Mouse (Mus musculus) liver, embryonic 12.5 days (tissue): ENCODE results near the gene Syt15. TPM values are rescaled to one million over a fixed set of nuclear protein-coding genes. Genes with fewer than 3 reads are reported as not detected.

Experiments used
- ATAC-seq: fragments of 200-750 bp; cut with Nextera tagmentation; 2 replicates; pipeline ENCODE4 v1.8.0; 2017; ENCODE audit warnings: moderate number of reproducible peaks, mild to moderate bottlenecking, moderate library complexity
- H3K27ac ChIP-seq: fragments of 300-500 bp; sonication (generic); 2 replicates; pipeline ENCODE4 v1.5.1; 2016; ENCODE audit warnings: mild to moderate bottlenecking
- H3K27me3 ChIP-seq: fragments of 300-500 bp; sonication (generic); replicated peaks from 2 replicates; pipeline ENCODE4 v1.6.1; 2016; ENCODE audit warnings: mild to moderate bottlenecking, moderate library complexity
- H3K36me3 ChIP-seq: fragments of 300-500 bp; sonication (generic); 2 replicates; pipeline ENCODE4 v1.6.1; 2016; ENCODE audit warnings: mild to moderate bottlenecking, moderate library complexity
- H3K4me1 ChIP-seq: fragments of 300-500 bp; sonication (generic); 2 replicates; pipeline ENCODE4 v1.6.1; 2016
- H3K4me2 ChIP-seq: fragments of 300-500 bp; sonication (generic); 2 replicates; pipeline ENCODE4 v1.6.1; 2016; ENCODE audit warnings: mild to moderate bottlenecking, moderate library complexity
- H3K4me3 ChIP-seq: fragments of 300-500 bp; sonication (generic); 2 replicates; pipeline ENCODE4 v1.5.1; 2016; ENCODE audit warnings: mild to moderate bottlenecking, moderate library complexity
- H3K9ac ChIP-seq: fragments of 300-500 bp; sonication (generic); 2 replicates; pipeline ENCODE4 v1.6.1; 2016; ENCODE audit warnings: mild to moderate bottlenecking, moderate library complexity
- H3K9me3 ChIP-seq: fragments of 300-500 bp; sonication (generic); replicated peaks from 2 replicates; pipeline ENCODE4 v1.6.1; 2016; ENCODE audit warnings: mild to moderate bottlenecking, moderate library complexity
- WGBS: fragments of 180-500 bp; shearing (Covaris S2); methylation state at CpG from one replicate; pipeline ENCODE4 v1.1.7; 2016; ENCODE audit not compliant: insufficient replicate concordance; 5-methylcytosine and 5-hydroxymethylcytosine counted together
- polyA plus RNA-seq: library from polyadenylated mRNA; unstranded; fragments of >200 nt; fragmentation: Nextera tagmentation; extraction: Ambion mirVana; gene quantifications from 2 replicates; pipeline ENCODE4 v1.2.1, GENCODE M21; 2016

Syt15 gene
- polyA plus RNA-seq, 1 experiment from 2014 or later, result 0.44 TPM

- peaks cover 8% of the 10 kb centered on the region; the same call in 1 of the 2 replicates for H3K27me3 ChIP-seq
- ATAC-seq, result no peak
- no peak overlapping the region for H3K9ac ChIP-seq
- WGBS, result 51% methylated on average over 2 of the region's 2 CpGs
- no peak overlapping the region for H3K4me2 ChIP-seq
- H3K4me3 ChIP-seq, result no peak overlapping the region
- no peak overlapping the region for H3K27ac ChIP-seq
- H3K4me1 ChIP-seq, result no peaks in the 10 kb centered on the region
- no peaks in the 10 kb centered on the region for H3K9me3 ChIP-seq
- H3K36me3 ChIP-seq, result no peaks in the 10 kb centered on the region
Measured at GRCm38 (mm10) chr14:34208651-34209050, 10.7 kb upstream of the Syt15 start.

GRCm38 (mm10) chr14:34209080-34209479 lies 10.3 kb upstream of the Syt15 start:
- ATAC-seq, result no peak
- Histone ChIP-seq H3K4me3 (no peak overlapping the region), H3K27me3 (peaks cover 5% of the 10 kb centered on the region; the same call in 1 of the 2 replicates), H3K36me3 (no peaks in the 10 kb centered on the region), H3K4me2 (no peak overlapping the region), H3K9ac (no peak overlapping the region), H3K27ac (no peak overlapping the region), H3K4me1 (no peaks in the 10 kb centered on the region), H3K9me3 (no peaks in the 10 kb centered on the region)
- 53% methylated on average over 4 of the region's 4 CpGs for WGBS

GRCm38 (mm10) chr14:34209942-34210341 lies 9.5 kb upstream of the Syt15 start:
- Histone ChIP-seq H3K4me1 (no peaks in the 10 kb centered on the region), H3K9me3 (no peaks in the 10 kb centered on the region), H3K27me3 (peaks cover 5% of the 10 kb centered on the region; the same call in 1 of the 2 replicates), H3K27ac (no peak overlapping the region), H3K36me3 (no peaks in the 10 kb centered on the region), H3K4me3 (no peak overlapping the region), H3K9ac (no peak overlapping the region), H3K4me2 (no peak overlapping the region)
- no peak for ATAC-seq
- 78% methylated on average over 4 of the region's 4 CpGs for WGBS

GRCm38 (mm10) chr14:34215451-34216127 lies 3.8 kb upstream of the Syt15 start:
- Histone ChIP-seq H3K27me3 (peaks cover 27% of the 10 kb centered on the region), H3K4me1 (peaks cover 5% of the 10 kb centered on the region), H3K27ac (no peak overlapping the region), H3K4me2 (no peak overlapping the region), H3K36me3 (no peaks in the 10 kb centered on the region), H3K9ac (no peak overlapping the region), H3K9me3 (no peaks in the 10 kb centered on the region), H3K4me3 (no peak overlapping the region)
- ATAC-seq, result no peak
- WGBS, result 45% methylated on average over 6 of the region's 6 CpGs

GRCm38 (mm10) chr14:34219786-34220198 lies 397 bp downstream of the Syt15 start:
- Histone ChIP-seq H3K4me1 (peaks cover 5% of the 10 kb centered on the region), H3K27ac (no peak overlapping the region), H3K4me2 (peak overlapping the region; percentile 59), H3K9ac (no peak overlapping the region), H3K27me3 (peaks cover 39% of the 10 kb centered on the region), H3K4me3 (peak overlapping the region; percentile 26; the same call in 1 of the 2 replicates), H3K36me3 (no peaks in the 10 kb centered on the region), H3K9me3 (no peaks in the 10 kb centered on the region)
- 6% methylated on average over 29 of the region's 29 CpGs for WGBS
- peak; percentile 55; the same call in 1 of the 2 replicates for ATAC-seq

GRCm38 (mm10) chr14:34220426-34220825 lies 1.0 kb downstream of the Syt15 start:
- no peak overlapping the region for H3K27ac ChIP-seq
- ATAC-seq, result no peak
- H3K27me3 ChIP-seq, result peaks cover 39% of the 10 kb centered on the region
- H3K4me1 ChIP-seq, result peaks cover 4% of the 10 kb centered on the region
- H3K36me3 ChIP-seq, result no peaks in the 10 kb centered on the region
- H3K9ac ChIP-seq, result no peak overlapping the region
- 52% methylated on average over 5 of the region's 5 CpGs for WGBS
- H3K9me3 ChIP-seq, result no peaks in the 10 kb centered on the region
- peak overlapping the region; percentile 26; the same call in 1 of the 2 replicates for H3K4me3 ChIP-seq
- peak overlapping the region; percentile 59; the same call in 1 of the 2 replicates for H3K4me2 ChIP-seq

- H3K4me2 ChIP-seq, result no peak overlapping the region
- ATAC-seq, result no peak
- H3K27ac ChIP-seq, result no peak overlapping the region
- no peaks in the 10 kb centered on the region for H3K9me3 ChIP-seq
- no peaks in the 10 kb centered on the region; the same call in 1 of the 2 replicates for H3K4me1 ChIP-seq
- H3K4me3 ChIP-seq, result no peak overlapping the region
- no peak overlapping the region for H3K9ac ChIP-seq
- H3K36me3 ChIP-seq, result no peaks in the 10 kb centered on the region
- WGBS, result 45% methylated on average over 5 of the region's 5 CpGs
- peaks cover 39% of the 10 kb centered on the region for H3K27me3 ChIP-seq
Measured at GRCm38 (mm10) chr14:34221416-34222077, 2.2 kb downstream of the Syt15 start.

GRCm38 (mm10) chr14:34223362-34223898 lies 4.0 kb downstream of the Syt15 start:
- 40% methylated on average over 5 of the region's 5 CpGs for WGBS
- Histone ChIP-seq H3K9ac (no peak overlapping the region), H3K27ac (no peak overlapping the region), H3K27me3 (peaks cover 34% of the 10 kb centered on the region), H3K36me3 (no peaks in the 10 kb centered on the region), H3K4me1 (no peaks in the 10 kb centered on the region; the same call in 1 of the 2 replicates), H3K9me3 (no peaks in the 10 kb centered on the region), H3K4me2 (no peak overlapping the region), H3K4me3 (no peak overlapping the region)
- no peak for ATAC-seq

GRCm38 (mm10) chr14:34225986-34226385 lies 6.6 kb downstream of the Syt15 start:
- H3K4me2 ChIP-seq, result no peak overlapping the region
- WGBS, result 62% methylated on average over 9 of the region's 9 CpGs
- no peak overlapping the region for H3K9ac ChIP-seq
- H3K36me3 ChIP-seq, result no peaks in the 10 kb centered on the region
- no peak overlapping the region for H3K27ac ChIP-seq
- no peak for ATAC-seq
- H3K9me3 ChIP-seq, result no peaks in the 10 kb centered on the region
- peaks cover 8% of the 10 kb centered on the region for H3K27me3 ChIP-seq
- H3K4me3 ChIP-seq, result no peak overlapping the region
- H3K4me1 ChIP-seq, result no peaks in the 10 kb centered on the region

- Histone ChIP-seq H3K9ac (no peak overlapping the region), H3K4me2 (no peak overlapping the region), H3K4me3 (no peak overlapping the region), H3K4me1 (no peaks in the 10 kb centered on the region), H3K9me3 (no peaks in the 10 kb centered on the region), H3K27ac (no peak overlapping the region), H3K27me3 (peaks cover 2% of the 10 kb centered on the region; the same call in 1 of the 2 replicates), H3K36me3 (0 out of 2 replicates have a peak, but pooled peaks cover 3% of the 10 kb centered on the region)
- 74% methylated on average over 4 of the region's 4 CpGs for WGBS
- ATAC-seq, result no peak
Measured at GRCm38 (mm10) chr14:34226566-34226965, 7.2 kb downstream of the Syt15 start.

GRCm38 (mm10) chr14:34227981-34228380 lies 8.6 kb downstream of the Syt15 start:
- WGBS, result 61% methylated on average over 12 of the region's 12 CpGs
- Histone ChIP-seq H3K36me3 (0 out of 2 replicates have a peak, but pooled peaks cover 3% of the 10 kb centered on the region), H3K4me2 (no peak overlapping the region), H3K27me3 (no peaks in the 10 kb centered on the region), H3K9ac (no peak overlapping the region), H3K9me3 (no peaks in the 10 kb centered on the region), H3K4me3 (no peak overlapping the region), H3K4me1 (no peaks in the 10 kb centered on the region), H3K27ac (no peak overlapping the region)
- ATAC-seq, result no peak
